Mouse (Mus musculus): Measurements from ENCODE around the gene C1qtnf6.

C1qtnf6 gene

GRCm38 (mm10) chr15:78514393-78515146 lies 16.6 kb downstream of the C1qtnf6 start:
- peak; percentile 77 for DNase-seq

DNA sequence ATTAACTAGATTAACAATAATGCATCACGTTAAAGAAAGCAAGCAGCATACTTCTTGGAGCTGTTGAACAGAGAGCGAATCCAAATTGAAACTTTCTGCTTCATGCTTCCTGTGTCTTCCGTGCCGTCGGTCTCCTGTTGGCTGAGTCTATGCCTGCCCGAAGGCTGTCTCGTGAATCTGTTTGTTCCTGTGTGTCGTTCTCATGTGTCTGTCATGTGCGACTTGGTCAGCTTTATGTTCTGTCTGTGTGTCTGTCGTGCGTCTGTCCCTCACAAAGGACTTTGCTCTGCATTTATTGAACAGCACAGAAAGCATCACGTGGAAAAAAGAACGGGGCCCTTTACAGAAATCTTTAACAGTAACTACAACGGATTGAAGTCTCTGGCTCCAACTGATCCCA lies 18.2 kb downstream of the C1qtnf6 start:
- no peak for DNase-seq

GRCm38 (mm10) chr15:78511951-78512350 lies 19.3 kb downstream of the C1qtnf6 start:
- no peak for DNase-seq

DNA sequence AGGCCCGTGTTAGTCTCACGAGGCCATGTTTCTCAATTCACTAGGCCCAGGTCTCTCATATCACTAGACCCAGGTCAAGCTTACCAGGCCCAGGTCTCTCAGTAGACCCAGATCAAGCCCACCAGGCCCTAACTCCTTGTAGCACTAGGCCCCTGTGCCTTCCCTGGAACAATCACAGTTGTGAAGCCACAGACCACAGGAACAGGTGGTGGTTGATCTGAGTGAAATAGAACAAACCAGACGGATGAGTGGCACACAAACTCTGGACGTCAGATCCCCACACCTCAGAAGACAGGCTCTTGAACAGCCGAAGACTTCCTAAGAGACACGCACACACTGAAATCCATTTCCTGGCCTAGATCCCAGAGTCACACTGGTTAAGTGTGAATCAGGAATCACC lies 20.5 kb downstream of the C1qtnf6 start:
- no peak for DNase-seq

DNA sequence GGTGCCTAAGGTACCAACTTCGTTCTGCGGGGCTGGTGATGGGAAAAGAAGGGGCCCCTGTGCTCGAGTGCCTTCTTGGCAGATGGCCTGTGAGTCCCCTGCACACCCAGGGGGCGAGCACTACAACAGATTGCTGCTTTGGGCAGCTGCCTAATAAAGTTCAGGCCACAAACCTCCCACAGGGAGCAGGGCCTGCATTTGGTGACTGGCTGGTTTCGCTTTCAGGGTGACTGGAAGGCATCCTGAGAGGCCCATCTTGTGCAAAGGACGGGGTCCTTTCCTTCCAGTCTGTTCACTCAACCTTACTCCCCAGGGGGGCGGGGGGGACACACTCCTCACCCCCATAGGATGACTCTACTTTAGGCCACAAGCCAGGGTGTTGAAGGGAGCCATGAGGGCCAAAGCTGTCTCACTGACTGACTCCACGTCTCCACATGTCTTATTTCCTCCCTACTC lies 21.1 kb downstream of the C1qtnf6 start:
- no peak for DNase-seq

GRCm38 (mm10) chr15:78509297-78509899 lies 21.8 kb downstream of the C1qtnf6 start:
- DNase-seq = no peak

- DNase-seq = no peak
Observed at GRCm38 (mm10) chr15:78508443-78508842, 22.8 kb downstream of the C1qtnf6 start.

- DNase-seq = no peak
Observed at GRCm38 (mm10) chr15:78505541-78505940, 25.7 kb downstream of the C1qtnf6 start.

- DNase-seq = no peak
Observed at GRCm38 (mm10) chr15:78504816-78505215, 26.4 kb downstream of the C1qtnf6 start.

- no peak for DNase-seq
Observed at GRCm38 (mm10) chr15:78504013-78504412, 27.2 kb downstream of the C1qtnf6 start.

DNA sequence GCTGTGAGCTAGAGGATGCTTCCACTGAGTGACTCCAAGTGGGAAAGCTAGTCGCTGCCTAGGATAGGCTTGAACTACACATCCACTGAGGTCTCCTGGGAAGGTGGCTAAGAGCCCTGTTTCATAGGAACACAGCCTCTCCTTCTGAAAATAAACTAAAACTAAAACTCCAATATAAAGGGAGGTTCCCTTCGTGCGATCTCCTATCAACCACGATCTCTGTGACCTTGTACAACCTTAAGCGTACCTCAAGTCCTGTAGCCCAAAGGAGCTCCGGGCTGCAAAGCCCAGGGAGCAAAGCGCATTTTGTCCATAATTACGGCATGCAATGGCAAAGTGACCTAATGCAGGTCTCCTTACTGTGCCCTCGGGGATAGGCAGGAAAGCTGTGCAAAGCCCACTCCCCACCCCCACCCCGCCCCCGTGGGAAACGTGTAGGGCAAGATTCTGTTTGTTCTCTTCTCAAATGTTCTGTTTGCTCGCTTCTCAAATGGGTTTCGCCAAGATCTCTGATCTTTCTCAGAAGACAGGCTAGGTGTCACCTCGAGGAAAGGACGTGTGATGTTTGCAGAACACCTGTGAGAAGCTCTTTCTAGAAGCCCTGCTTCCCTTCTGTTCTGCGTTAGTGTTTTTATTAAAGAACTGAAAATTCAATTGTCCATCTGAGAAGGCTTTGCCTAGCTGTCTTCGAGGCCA lies 28.6 kb downstream of the C1qtnf6 start:
- DNase-seq = no peak

DNA sequence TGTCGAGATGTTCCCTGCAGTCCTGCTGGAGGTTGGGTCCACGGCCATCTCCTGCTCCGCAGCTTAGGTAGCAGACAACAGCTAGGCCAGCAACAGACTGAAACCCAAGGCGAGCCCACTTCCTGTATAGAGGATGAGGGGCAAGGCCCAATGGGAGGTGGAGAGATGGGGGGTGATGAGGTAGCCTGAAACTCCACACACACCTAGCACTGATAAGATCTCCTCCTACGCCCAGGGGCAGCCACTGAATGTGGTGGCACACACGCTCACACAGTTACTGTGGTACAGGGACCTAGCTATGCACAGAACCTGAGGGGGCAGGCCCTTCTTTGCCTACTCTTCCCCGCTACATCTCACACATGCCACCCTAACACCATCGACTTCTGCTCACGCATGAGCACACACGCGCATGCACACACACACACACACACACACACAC lies 36.2 kb downstream of the C1qtnf6 start, which contains the start of gene Il2rb:
Gene Il2rb, minus strand, starts transcription at position 304 of the 439 bp plus-strand sequence.
- no peak for DNase-seq

DNA sequence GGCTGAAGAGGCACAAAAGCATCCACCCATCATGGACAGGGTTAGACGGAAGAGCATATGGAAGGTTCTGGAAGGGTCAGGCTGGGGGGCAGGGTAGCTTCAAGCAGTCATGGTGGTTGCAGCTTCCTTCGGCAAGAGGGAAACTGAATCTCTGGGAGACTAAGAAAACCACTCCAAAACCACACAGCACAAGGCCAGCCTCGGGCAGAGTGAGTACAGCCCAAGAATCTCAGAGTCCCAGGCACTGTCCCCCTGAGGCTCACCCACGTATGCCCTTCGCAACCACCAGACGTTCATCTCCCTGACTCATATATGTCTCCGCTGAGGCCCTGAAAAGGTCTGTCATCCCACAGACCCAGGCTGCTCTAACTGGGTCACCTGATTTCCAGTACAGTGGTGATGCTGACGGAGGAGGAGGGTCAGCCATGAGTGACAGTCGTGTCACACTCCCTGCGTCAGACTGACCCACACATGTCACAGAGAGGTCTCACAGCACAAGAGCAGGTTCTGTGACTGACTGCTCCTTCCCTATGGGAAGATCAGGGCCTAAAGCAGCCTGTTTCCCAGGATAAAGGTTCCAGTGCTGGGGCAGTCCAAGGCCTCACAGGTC lies 37.7 kb downstream of the C1qtnf6 start:
- no peak for DNase-seq

DNA sequence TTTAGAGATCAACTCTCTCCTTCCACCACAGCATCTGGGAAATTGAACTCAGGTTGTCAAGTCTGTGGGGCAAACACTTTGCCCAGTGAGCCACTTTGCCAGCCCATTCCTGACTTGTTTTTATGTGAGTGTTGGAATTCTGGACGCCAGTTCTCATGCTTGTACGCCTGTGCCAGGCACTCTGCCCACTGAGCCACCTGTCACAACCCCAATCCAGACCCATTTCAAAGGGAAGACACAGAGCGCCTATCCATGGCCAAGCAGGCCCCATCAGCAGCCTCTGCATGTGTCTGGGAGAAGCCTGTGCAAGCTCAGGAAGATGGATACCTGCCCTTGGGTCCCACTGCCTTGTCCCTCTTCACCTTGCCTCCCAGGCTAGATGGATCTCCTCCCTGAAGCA lies 39.9 kb downstream of the C1qtnf6 start:
- no peak for DNase-seq

- DNase-seq = no peak
Observed at GRCm38 (mm10) chr15:78489906-78490305, 41.3 kb downstream of the C1qtnf6 start.

DNA sequence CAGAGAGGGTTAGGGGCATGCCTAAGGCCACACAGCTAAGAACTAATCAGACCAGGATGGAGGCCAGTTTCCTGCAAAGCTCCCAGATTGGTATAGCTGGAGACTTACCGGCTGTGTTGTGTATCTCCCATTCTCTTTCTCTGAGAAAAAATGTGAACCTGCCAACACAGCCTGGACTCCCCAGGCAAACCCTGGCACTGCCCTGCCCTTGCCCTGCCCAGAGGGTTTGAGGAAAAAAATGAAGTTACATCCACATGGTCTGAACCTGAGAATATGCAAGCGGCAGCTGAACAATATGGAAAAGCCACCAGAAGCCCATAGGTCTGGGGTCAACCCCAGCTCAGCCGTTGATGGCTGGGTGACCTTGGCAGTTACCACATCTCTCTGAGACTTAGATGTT lies 42.0 kb downstream of the C1qtnf6 start:
- no peak for DNase-seq

DNA sequence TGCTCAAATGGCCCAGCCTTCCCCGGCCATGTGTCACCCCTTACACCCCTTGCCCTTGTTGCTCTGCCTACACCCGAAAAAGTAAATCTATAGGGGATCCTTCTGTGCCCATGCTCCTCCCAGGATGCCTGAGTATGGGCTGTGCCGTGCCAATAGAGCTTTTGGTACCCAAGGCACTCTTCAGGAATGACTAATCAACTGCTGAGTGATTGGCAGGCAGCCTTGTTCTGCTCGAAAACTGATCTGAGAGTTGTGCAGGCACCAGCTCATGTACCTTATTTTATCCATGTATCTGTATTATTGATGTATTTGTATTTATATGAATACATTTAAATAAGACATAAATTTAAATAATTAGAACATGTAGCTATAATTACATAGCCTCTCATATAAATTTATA lies 44.1 kb downstream of the C1qtnf6 start:
- DNase-seq = no peak

DNA sequence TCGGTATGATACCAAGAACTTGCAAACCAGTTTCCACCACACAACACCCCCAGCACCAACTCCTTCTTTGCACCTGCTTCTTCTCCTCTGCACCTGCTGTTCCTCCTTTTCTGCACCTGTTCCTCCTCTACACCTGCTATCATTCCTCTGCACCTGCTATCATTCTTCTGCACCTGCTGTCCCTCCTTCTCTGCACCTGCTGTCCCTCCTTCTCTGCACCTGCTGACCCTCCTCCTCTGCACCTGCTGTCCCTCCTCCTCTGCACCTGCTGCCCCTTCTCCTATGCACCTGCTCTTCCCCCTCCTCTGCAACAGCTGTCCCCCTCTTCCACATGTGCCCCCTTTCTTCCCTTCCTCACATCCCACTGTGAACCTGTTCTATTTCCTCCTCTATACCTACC lies 44.7 kb downstream of the C1qtnf6 start:
- no peak for DNase-seq

GRCm38 (mm10) chr15:78483311-78483710 lies 47.9 kb downstream of the C1qtnf6 start:
- peak; percentile 17 for DNase-seq

DNA sequence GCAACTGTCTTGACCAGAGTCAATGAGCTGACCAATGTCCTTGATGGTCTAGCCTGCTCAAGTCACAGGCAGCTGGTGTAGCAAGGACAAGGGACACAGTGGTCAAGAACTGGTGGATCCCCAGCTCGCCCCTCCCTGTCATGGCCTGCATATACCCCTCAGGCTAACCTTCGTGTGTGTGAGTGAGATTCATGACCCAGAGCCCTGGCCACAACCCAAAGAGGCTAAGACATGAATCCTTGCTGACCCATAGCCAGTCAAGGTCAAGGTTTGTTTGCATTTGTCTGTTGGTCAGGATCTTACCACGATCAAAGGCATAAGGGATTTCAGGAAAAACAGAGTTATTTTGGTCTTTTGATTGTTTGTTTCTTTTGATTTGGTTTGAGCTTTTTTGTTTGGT lies 48.7 kb downstream of the C1qtnf6 start:
- no peak for DNase-seq

- DNase-seq = no peak
Observed at GRCm38 (mm10) chr15:78481448-78482000, 49.7 kb downstream of the C1qtnf6 start.

GRCm38 (mm10) chr15:78480991-78481390 lies 50.2 kb downstream of the C1qtnf6 start:
- DNase-seq = no peak

GRCm38 (mm10) chr15:78480111-78480510 lies 51.1 kb downstream of the C1qtnf6 start:
- DNase-seq = no peak
